Mouse (Mus musculus) embryonic facial prominence, embryonic 10.5 days (tissue): Measurements from ENCODE around the gene Kctd14. TPM values are rescaled to one million over a fixed set of nuclear protein-coding genes. Genes with fewer than 3 reads are reported as not detected.
"Not testable (repeated sequence)": the region's sequence is repeated elsewhere in the genome, so short reads cannot be mapped to it uniquely, and the experiment has no call there.

Source experiments
- DNase-seq: peaks from one replicate; pipeline ENCODE4 v3.0.0-alpha.2; 2017; ENCODE audit warnings: low spot score
- H3K27ac ChIP-seq: fragments of 300-500 bp; sonication (generic); replicated peaks from 2 replicates; pipeline ENCODE4 v1.5.1; 2016; ENCODE audit warnings: mild to moderate bottlenecking
- H3K27me3 ChIP-seq: fragments of 300-500 bp; sonication (generic); replicated peaks from 2 replicates; pipeline ENCODE4 v1.6.1; 2016; ENCODE audit warnings: low read depth, mild to moderate bottlenecking; ENCODE audit not compliant: poor library complexity, severe bottlenecking
- H3K36me3 ChIP-seq: fragments of 300-500 bp; sonication (generic); replicated peaks from 2 replicates; pipeline ENCODE4 v1.6.1; 2016; ENCODE audit warnings: mild to moderate bottlenecking, moderate library complexity
- H3K4me1 ChIP-seq: fragments of 300-500 bp; sonication (generic); 2 replicates; pipeline ENCODE4 v1.6.1; 2016
- H3K4me3 ChIP-seq: fragments of 300-500 bp; sonication (generic); 2 replicates; pipeline ENCODE4 v1.5.1; 2016; ENCODE audit warnings: mild to moderate bottlenecking, moderate library complexity
- H3K9me3 ChIP-seq: fragments of 300-500 bp; sonication (generic); 2 replicates; pipeline ENCODE4 v1.6.1; 2016; ENCODE audit warnings: mild to moderate bottlenecking
- WGBS: fragments of 180-500 bp; shearing (Covaris S2); methylation state at CpG from one replicate; pipeline ENCODE4 v1.1.7; 2016; 5-methylcytosine and 5-hydroxymethylcytosine counted together
- polyA plus RNA-seq: library from polyadenylated mRNA; unstranded; fragments of >200 nt; fragmentation: Nextera tagmentation; extraction: Ambion mirVana; gene quantifications from 2 replicates; pipeline ENCODE4 v1.2.1, GENCODE M21; 2016

Kctd14 gene
- polyA plus RNA-seq, result 0.45 and 0.95 TPM in 2 replicates

- not testable (repeated sequence) for H3K9me3 ChIP-seq, DNase-seq, H3K27ac ChIP-seq, H3K4me3 ChIP-seq, H3K36me3 ChIP-seq
- peaks cover 11% of the 10 kb centered on the region for H3K4me1 ChIP-seq
- peaks cover 17% of the 10 kb centered on the region; the same call in 1 of the 2 replicates for H3K27me3 ChIP-seq
- WGBS, result 82% methylated on average over 2 of the region's 2 CpGs
Observed at GRCm38 (mm10) chr7:97451023-97451422, at the start of gene Kctd14. TSS of gene Kctd14 (plus strand) at chr7:97451323.

GRCm38 (mm10) chr7:97407145-97407544, 44.0 kb upstream of the Kctd14 start:
- Histone ChIP-seq H3K4me1 (no peaks in the 10 kb centered on the region), H3K4me3 (no peak overlapping the region), H3K27me3 (no peaks in the 10 kb centered on the region), H3K27ac (no peak overlapping the region), H3K9me3 (peaks cover 7% of the 10 kb centered on the region), H3K36me3 (peaks cover 83% of the 10 kb centered on the region)
- DNase-seq, result no peak
- WGBS, result 91% methylated on average over 10 of the region's 10 CpGs

GRCm38 (mm10) chr7:97411106-97411505, 40.0 kb upstream of the Kctd14 start:
- Histone ChIP-seq H3K4me1 (peaks cover 2% of the 10 kb centered on the region; the same call in 1 of the 2 replicates), H3K27ac (no peak overlapping the region), H3K27me3 (no peaks in the 10 kb centered on the region), H3K9me3 (no peaks in the 10 kb centered on the region), H3K36me3 (peaks cover 66% of the 10 kb centered on the region), H3K4me3 (no peak overlapping the region)
- 90% methylated on average over 2 of the region's 2 CpGs for WGBS
- DNase-seq, result no peak

- Histone ChIP-seq H3K4me3 (no peak overlapping the region), H3K9me3 (no peaks in the 10 kb centered on the region), H3K36me3 (peaks cover 66% of the 10 kb centered on the region), H3K27ac (no peak overlapping the region), H3K4me1 (peaks cover 2% of the 10 kb centered on the region; the same call in 1 of the 2 replicates), H3K27me3 (no peaks in the 10 kb centered on the region)
- 76% methylated on average over 3 of the region's 3 CpGs for WGBS
- DNase-seq, result no peak
Observed at GRCm38 (mm10) chr7:97411575-97411974, 39.5 kb upstream of the Kctd14 start.

GRCm38 (mm10) chr7:97413981-97414380, 37.1 kb upstream of the Kctd14 start:
- 90% methylated on average over 1 of the region's 1 CpGs for WGBS
- H3K4me1 ChIP-seq, result peaks cover 7% of the 10 kb centered on the region

GRCm38 (mm10) chr7:97414426-97414825, 36.7 kb upstream of the Kctd14 start:
- Histone ChIP-seq H3K9me3 (no peaks in the 10 kb centered on the region), H3K4me3 (no peak overlapping the region), H3K27me3 (no peaks in the 10 kb centered on the region), H3K27ac (no peak overlapping the region), H3K36me3 (peaks cover 38% of the 10 kb centered on the region), H3K4me1 (peaks cover 10% of the 10 kb centered on the region)
- no peak for DNase-seq
- WGBS, result 79% methylated on average over 1 of the region's 1 CpGs

More at GRCm38 (mm10) chr7:97413981-97414380, 37.1 kb upstream of the Kctd14 start:
- H3K9me3 ChIP-seq, result no peaks in the 10 kb centered on the region
- no peaks in the 10 kb centered on the region for H3K27me3 ChIP-seq
- H3K36me3 ChIP-seq, result peaks cover 42% of the 10 kb centered on the region
- no peak for DNase-seq
- H3K27ac ChIP-seq, result no peak overlapping the region
- H3K4me3 ChIP-seq, result no peak overlapping the region

GRCm38 (mm10) chr7:97414915-97415687, 36.0 kb upstream of the Kctd14 start:
- no peak overlapping the region for H3K4me3 ChIP-seq
- H3K4me1 ChIP-seq, result peaks cover 10% of the 10 kb centered on the region
- no peaks in the 10 kb centered on the region for H3K9me3 ChIP-seq
- peaks cover 32% of the 10 kb centered on the region for H3K36me3 ChIP-seq
- no peak overlapping the region for H3K27ac ChIP-seq
- no peaks in the 10 kb centered on the region for H3K27me3 ChIP-seq
- DNase-seq, result no peak
- WGBS, result 62% methylated on average over 9 of the region's 9 CpGs

GRCm38 (mm10) chr7:97416473-97416872, 34.6 kb upstream of the Kctd14 start:
- Histone ChIP-seq H3K4me3 (no peak overlapping the region), H3K27ac (no peak overlapping the region), H3K36me3 (peaks cover 18% of the 10 kb centered on the region), H3K27me3 (no peaks in the 10 kb centered on the region), H3K4me1 (peaks cover 13% of the 10 kb centered on the region), H3K9me3 (no peaks in the 10 kb centered on the region)
- no peak for DNase-seq
- 92% methylated on average over 4 of the region's 4 CpGs for WGBS

- no peak for DNase-seq
- H3K4me3 ChIP-seq, result no peak within 1 kb of the TSS
- H3K4me1 ChIP-seq, result peaks cover 13% of the 10 kb centered on the region
- peaks cover 12% of the 10 kb centered on the region for H3K36me3 ChIP-seq
- H3K27ac ChIP-seq, result no peak within 1 kb of the TSS
- WGBS, result 82% methylated on average over 25 of the region's 25 CpGs
- no peaks in the 10 kb centered on the region for H3K27me3 ChIP-seq
- no peaks in the 10 kb centered on the region for H3K9me3 ChIP-seq
Observed at GRCm38 (mm10) chr7:97416906-97417777, 34.0 kb upstream of the Kctd14 start, which contains the start of gene Thrsp. TSS of gene Thrsp (minus strand) at chr7:97417730.

- Histone ChIP-seq H3K36me3 (no peaks in the 10 kb centered on the region), H3K9me3 (no peaks in the 10 kb centered on the region), H3K27ac (no peak overlapping the region), H3K27me3 (no peaks in the 10 kb centered on the region), H3K4me1 (peaks cover 13% of the 10 kb centered on the region), H3K4me3 (no peak overlapping the region)
- no peak for DNase-seq
- WGBS, result 73% methylated on average over 5 of the region's 5 CpGs
Observed at GRCm38 (mm10) chr7:97418717-97419116, 32.4 kb upstream of the Kctd14 start.

- Histone ChIP-seq H3K27me3 (no peaks in the 10 kb centered on the region), H3K9me3 (no peaks in the 10 kb centered on the region), H3K36me3 (no peaks in the 10 kb centered on the region), H3K4me3 (no peak overlapping the region), H3K27ac (0 out of 2 replicates have a peak overlapping the region, but pooled peaks have one; percentile 21), H3K4me1 (peaks cover 13% of the 10 kb centered on the region)
- 88% methylated on average over 5 of the region's 5 CpGs for WGBS
- DNase-seq, result no peak
Observed at GRCm38 (mm10) chr7:97419163-97419562, 32.0 kb upstream of the Kctd14 start.

- Histone ChIP-seq H3K27me3 (no peaks in the 10 kb centered on the region), H3K27ac (no peak overlapping the region), H3K36me3 (no peaks in the 10 kb centered on the region), H3K4me1 (peaks cover 15% of the 10 kb centered on the region; the same call in 1 of the 2 replicates), H3K4me3 (no peak overlapping the region), H3K9me3 (no peaks in the 10 kb centered on the region)
- WGBS, result 70% methylated on average over 1 of the region's 1 CpGs
- DNase-seq, result no peak
Observed at GRCm38 (mm10) chr7:97420406-97420805, 30.7 kb upstream of the Kctd14 start.
